Mouse (Mus musculus) lung, postnatal 0 days (tissue): Measurements from ENCODE around the gene Prkcb.

Experiments used
- CTCF ChIP-seq: IDR thresholded peaks from 2 replicates; pipeline ENCODE4 v1.5.1; 2016; ENCODE audit warnings: antibody characterized with exemption, mild to moderate bottlenecking
- EP300 ChIP-seq: IDR thresholded peaks from 2 replicates; pipeline ENCODE4 v1.6.1; 2016; ENCODE audit warnings: antibody characterized with exemption, mild to moderate bottlenecking, control low read depth

GRCm38 (mm10) chr7:122467831-122468230 lies 179.3 kb downstream of the Prkcb start:
- TF ChIP-seq CTCF = no peak
- no peak for TF ChIP-seq EP300
